Mouse (Mus musculus) left cerebral cortex, postnatal 4 days (tissue): ENCODE data around the gene Hrct1. TPM values are rescaled to one million over a fixed set of nuclear protein-coding genes. Genes with fewer than 3 reads are reported as not detected.

Experiments used
- DNase-seq: peaks from one replicate; pipeline ENCODE4 v3.0.0-alpha.2; 2022
- intact Hi-C: fragments of 180-260 bp; cut with DNase I; formaldehyde crosslinking; loops from one replicate; pipeline ENCODE4 v1.15.1; 2025
- total RNA-seq, 2 experiments: library from RNA; stranded (reverse); gene quantifications; 2 replicates each; pipeline ENCODE4 v1.2.3; 2021

Gene Hrct1
- under 1 TPM; 0.64 to 0.70 TPM for total RNA-seq

GRCm38 (mm10) chr4:43726995-43727394 is at the start of gene Hrct1:
Gene Hrct1 (plus strand): TSS chr4:43727188.
- no peak for DNase-seq
- intact Hi-C loops = no loop called here

DNA sequence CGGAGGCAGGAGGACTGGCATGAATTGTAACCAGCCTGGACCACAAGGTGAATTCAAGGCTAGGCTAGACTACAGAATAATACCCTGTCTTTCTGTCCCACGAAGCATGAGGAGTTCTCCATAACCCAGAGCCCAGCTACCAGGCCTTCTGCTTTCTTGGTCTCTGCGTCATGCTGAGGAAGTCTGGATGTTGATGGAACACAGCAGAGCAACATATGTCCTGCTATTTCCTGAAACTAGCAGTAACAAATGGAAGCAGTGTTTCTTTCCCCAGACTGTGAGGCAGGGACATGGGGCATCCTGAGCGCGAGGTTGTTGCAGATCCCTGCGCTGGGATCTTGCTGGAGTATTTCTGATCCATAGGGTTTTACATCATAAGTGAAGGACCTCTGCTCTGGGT is 48.4 kb upstream of the Hrct1 start:
- DNase-seq = no peak
- intact Hi-C loops = no loop called here

- no peak for DNase-seq
- intact Hi-C loops = no loop called here
These were observed 47.5 kb upstream of the Hrct1 start for GRCm38 (mm10) chr4:43679416-43680043.

DNA sequence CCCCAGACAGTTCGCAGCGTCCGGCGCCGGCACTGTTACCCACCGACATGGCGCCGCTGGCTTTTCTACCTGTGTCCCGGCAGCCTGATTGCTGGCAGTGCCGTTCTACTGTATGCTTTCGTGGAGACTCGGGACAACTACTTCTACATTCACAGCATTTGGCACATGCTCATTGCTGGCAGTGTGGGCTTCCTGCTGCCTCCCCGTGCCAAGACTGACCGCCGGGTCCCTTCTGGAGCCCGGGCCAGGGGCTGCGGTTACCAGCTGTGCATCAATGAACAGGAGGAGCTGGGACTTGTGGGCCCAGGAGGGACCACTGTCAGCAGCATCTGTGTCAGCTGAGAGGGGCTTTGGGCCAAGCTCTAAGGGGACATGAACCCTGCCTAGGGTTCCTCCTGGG is 37.0 kb upstream of the Hrct1 start:
- intact Hi-C loops = no loop called here
- peak; percentile 50 for DNase-seq

GRCm38 (mm10) chr4:43691026-43691425 is 36.0 kb upstream of the Hrct1 start:
- DNase-seq = no peak
- intact Hi-C loops = no loop called here

DNA sequence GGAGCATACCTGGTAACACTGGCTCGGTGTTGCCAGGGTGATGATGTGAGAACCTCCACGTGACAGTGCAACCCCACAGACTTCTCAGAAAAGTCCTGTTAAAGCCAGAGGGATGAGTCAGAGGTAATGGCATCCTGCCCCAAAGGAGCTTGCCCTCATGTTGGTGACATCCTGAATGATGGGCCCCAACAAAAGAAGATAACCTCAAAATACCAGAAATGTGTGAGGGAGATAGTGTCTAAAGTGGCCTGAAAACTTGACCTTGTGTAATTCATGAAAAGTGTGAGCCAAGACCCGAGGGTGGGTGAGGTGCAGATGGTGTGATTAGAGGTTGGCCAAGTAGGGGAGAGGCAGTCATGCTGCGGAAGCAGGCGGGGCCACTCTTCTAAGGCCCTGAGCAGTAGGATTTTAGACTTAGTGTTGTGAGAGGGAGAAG is 33.2 kb upstream of the Hrct1 start:
- DNase-seq = no peak
- intact Hi-C loops = no loop called here

- no peak for DNase-seq
- intact Hi-C loops = no loop called here
These were observed 32.3 kb upstream of the Hrct1 start for GRCm38 (mm10) chr4:43694439-43695248.

DNA sequence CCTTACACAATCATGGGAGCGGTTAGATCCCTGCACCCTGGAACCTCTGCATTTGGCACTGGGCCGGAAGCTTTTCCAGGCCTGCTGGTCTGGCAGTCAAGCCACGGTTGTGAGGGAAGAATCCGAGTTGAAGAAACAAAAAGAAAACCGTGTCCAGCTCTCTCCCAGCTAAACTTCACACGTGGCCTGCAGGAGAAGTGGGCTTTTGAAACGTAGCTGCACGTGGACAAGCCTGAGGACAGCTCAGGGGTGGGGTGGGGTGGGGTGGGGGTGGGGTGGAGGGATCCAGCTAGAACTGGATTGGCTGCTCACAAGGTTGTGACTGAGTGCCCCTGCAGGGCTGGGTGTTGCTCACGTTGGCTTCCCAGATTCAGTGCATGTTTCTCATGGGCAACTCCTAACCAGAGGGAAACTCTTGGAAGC is 31.7 kb upstream of the Hrct1 start:
- DNase-seq = no peak
- intact Hi-C loops = no loop called here

GRCm38 (mm10) chr4:43696561-43696960 is 30.4 kb upstream of the Hrct1 start:
- intact Hi-C loops = no loop called here
- DNase-seq = peak; percentile 70

DNA sequence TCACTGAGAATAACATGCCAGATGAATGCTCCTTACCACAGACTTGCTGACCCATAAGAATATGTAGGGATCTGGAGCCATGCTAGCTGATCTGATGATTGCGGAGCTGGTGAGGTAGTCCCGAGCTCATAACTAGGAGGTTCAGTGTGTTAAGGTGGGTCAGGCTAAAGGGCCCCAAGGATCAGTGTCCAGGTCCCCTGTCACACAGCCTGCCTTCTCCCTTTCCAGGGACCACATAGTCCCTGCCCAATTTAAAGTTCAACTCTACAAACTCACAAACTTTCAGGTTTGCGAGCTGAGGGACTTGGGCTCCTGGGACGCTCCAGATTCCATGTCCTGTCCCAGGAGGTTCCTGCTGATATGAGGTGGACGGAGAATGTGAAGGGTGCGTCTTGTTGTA is 26.3 kb upstream of the Hrct1 start, which contains the start of gene Olfr70:
Gene Olfr70, minus strand, starts transcription at position 101 of the 400 bp plus-strand sequence.
- intact Hi-C loops = no loop called here
- no peak for DNase-seq

DNA sequence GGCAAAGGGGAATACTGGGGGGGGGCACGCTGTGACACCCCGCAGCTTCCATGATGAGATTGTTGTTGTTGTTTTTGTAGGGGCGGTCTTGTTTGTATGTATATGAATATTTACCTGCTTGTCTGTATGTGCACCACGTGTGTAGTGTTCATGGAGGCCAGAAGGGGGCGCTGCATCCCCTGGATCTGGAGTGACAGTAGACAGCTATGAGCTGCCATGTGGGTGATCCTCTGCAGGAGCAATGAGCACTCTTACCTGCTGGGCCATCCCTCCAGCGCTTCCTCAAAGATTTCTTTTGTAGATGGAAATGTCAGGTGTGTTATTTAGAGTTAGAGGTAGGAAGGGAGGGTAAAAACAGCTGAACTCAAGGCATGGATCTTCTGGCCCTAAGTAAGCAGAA is 23.5 kb upstream of the Hrct1 start:
- intact Hi-C loops = no loop called here
- DNase-seq = no peak

- intact Hi-C loops = no loop called here
- DNase-seq = no peak
These were observed 23.1 kb upstream of the Hrct1 start for GRCm38 (mm10) chr4:43703851-43704250.

- intact Hi-C loops = no loop called here
- no peak for DNase-seq
These were observed 21.0 kb upstream of the Hrct1 start for GRCm38 (mm10) chr4:43705991-43706390.

DNA sequence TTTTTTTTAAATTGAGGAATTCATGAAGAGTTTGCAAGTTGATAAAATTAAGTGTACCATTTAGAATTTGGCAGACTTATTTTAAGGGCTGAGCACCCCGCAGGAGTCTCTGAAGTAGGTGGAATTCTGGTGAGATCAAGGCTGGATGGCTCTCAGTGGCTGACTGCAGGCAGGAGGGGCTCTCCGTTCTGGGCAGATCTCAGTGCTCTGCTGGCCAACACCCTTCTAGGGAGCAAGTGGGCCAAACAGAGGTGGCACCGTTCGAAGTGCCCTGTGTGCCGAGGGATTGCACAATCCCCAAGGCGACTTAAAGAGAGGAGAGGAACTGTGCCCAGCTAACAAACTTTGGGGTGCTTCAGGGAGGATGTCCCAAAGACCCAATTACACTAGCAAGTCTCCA is 17.1 kb upstream of the Hrct1 start, which contains the start of gene Olfr71:
Gene Olfr71, minus strand, starts transcription at position 387 of the 400 bp plus-strand sequence.
- DNase-seq = no peak
- intact Hi-C loops = no loop called here

GRCm38 (mm10) chr4:43711821-43712220 is 15.2 kb upstream of the Hrct1 start:
- peak; percentile 91 for DNase-seq
- intact Hi-C loops = no loop called here

DNA sequence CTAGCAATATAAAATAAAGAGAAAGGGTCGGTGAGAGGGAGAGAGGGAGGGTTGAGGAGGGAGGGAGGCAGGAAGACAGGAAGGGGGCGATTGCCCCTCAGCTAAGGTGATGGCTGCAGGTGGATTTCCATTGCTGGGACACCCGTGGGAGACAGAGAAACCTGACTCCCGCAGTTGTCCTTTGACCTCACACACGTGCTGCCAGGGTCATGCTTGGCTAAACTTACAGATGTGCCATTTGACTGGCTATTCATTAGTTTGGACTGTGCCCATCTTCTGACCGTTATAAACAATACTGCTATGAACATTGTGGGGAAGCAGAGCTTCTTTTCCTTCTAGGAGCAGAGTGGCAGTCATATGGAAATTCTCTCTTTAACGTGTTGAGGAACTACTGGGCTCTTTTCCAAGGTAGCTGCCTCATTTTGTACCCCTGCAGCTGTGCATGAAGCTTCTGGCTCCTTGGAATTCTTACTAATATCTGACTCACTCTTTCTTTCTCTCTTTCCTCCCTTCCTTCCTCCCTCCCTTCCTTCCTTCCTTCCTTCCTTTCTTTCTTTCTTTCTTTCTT is 13.3 kb upstream of the Hrct1 start:
- DNase-seq = no peak
- intact Hi-C loops = no loop called here

GRCm38 (mm10) chr4:43720491-43721228 is 6.3 kb upstream of the Hrct1 start:
- DNase-seq = no peak
- intact Hi-C loops = no loop called here

- no peak for DNase-seq
These were observed 4.8 kb upstream of the Hrct1 start for GRCm38 (mm10) chr4:43722191-43722590.

DNA sequence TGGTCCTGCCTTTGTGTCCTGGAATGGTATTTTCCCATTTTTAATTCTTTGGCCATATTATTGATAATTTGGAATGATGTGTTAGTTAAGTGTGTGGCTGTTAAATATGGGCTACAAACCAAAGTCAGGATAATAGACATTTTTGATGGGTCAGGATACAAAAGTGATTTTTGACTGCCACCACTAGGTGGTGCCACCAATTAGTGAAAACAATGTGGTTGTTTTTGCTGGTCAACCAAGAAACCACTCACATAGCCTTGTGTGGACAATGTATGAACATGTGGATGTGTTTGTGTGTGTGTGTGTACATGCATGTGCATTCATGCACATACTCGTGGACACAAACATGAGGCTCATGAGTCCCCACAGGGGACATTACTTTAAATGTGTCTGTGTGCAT is 2.2 kb upstream of the Hrct1 start:
- intact Hi-C loops = no loop called here
- peak; percentile 47 for DNase-seq

More at GRCm38 (mm10) chr4:43722191-43722590, 4.8 kb upstream of the Hrct1 start:
- intact Hi-C loops = no loop called here

DNA sequence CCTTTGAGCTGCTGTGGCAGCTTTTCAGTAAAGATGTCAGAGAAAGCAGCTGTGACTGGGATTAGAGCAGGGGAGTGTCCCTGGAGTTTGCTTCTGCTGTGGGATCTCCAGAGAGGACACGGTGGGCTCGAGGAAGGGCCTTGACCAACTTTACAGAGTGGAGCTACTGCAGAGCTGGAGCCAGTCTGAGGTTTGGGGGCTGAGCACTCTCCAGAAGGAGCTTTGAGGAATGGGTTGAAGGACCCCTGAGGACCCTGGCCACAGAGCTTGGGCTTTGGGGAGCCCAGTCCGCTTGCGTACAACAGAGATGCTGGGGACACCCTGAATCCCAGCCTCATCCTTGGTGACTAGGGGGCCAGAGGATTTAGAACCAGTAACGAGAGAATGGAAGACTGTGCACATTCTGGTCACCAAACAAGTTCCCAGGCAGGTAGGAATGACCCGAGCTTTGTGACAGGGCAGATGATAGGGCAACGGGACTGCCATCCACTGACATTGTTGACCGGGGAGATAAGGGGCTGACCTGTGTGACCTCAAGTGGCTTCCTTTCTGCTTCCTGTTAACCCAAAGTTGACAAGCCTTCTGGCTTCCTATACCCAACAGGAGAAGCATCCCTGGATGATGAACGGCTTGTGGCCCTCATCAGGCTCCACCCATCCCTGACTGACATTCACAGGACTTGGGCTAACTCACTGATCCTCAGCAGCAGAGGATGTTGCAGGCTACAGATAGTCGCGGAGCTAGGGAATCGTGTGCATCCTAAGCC is 577 bp upstream of the Hrct1 start:
- intact Hi-C loops = no loop called here

More for the DNA sequence above, 577 bp upstream of the Hrct1 start:
- no peak for DNase-seq
